Mouse (Mus musculus) layer of hippocampus, adult 9-10 months (tissue): Measurements from ENCODE around the gene Hoxa3.

ENCODE experiments used
- DNase-seq: peaks from one replicate; pipeline ENCODE4 v3.0.0; 2022; ENCODE audit warnings: low spot score

Hoxa3 gene

DNA sequence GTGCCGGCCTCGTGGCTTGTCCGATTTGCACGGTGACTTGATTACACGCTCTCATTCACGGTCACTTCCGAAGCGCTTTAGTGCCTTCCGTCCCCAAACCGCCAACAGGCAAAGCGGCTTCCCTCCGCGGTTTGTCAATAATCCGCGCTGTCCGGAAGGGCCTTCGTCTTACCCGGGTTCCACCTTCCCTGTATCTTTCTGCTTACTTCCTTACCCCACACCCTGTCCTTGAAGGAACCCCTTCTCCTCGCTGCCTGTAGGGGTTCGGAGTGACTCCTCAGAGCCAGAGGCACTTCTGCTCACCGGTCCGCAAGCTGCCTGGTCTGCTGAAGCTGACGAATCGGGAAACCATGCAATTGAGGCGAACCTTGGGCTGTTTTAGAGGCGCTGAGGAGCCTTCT lies 33.3 kb upstream of the Hoxa3 start:
- DNase-seq: no peak

DNA sequence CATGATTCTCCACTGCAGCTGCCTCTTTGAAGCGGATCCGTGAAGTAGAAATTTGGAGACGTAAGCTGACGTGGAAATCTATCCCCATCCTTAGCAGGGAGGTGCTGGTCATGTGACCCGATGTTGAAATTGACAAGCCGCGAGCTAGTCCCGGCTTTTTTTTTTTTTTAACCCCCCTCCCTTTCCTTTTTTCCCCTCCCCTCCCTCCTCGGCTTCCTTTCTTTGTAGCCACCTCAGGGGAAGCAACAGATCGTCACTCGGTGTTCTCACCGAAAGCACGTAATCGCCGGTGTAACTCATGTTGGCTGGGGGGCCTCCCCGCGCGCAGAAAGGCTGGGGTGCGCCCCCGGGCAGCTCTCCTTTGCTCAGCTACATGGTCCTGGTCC lies 32.6 kb upstream of the Hoxa3 start, which contains the start of gene Hoxa11:
Gene Hoxa11, minus strand, starts transcription at position 54 of the 386 bp plus-strand sequence.
- no peak for DNase-seq

DNA sequence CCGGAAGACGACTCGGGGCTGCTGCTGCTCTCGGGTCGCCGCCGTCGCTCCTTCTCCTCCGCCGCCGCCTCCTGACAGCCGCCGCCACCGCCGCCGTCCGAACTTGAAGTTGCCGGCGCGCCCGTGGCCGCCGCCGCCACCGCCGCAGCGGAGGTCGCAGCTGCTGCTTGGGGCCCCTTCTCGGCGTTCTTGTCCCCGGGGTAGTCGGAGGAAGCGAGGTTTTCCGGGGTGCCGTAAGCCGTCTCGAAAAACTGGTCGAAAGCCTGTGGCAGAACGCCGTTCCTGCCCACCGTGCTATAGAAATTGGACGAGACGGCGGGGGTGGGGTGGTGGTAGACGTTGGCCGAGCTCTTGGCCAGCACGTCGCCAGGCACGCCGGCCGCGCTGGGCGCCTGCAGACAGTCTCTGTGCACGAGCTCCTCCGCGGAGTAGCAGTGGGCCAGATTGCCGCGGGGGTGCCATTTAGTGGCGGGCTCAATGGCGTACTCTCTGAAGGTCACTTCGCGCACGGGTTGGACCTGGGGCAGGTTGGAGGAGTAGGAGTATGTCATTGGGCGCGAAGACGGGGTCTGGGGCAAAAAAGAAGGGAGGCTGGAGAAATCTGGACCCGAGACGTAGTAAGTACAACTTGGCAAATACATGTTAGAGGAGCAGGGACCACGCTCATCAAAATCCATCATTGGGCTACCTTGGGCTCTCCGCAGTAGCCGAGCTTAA lies 32.1 kb upstream of the Hoxa3 start:
- DNase-seq: no peak

DNA sequence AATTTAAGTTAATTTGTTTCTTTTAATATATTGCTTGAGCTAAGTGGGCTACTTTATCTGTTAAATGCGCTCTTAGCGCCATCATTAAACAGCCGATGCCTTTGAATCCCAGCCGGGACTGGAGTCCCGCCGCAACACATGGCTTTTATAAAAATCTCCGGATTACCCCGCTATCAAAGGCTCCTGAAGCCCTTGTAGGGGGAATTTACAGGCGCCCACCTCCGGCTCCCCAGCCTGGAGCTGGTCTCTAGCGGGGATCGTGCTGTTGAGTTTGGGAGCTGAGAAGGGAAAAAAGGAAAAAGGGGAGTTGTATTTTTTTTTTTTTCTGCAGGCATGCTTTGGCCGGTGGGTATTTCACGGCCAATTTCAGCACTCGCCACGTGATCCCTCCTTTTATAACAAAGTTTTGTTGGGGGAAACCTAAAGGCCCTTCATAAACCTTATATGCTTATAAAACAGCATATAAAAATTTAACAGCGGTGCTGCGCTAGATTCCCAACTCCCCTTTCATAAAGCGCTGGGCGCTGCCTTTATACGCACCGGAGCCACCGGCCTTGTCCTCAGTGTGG lies 31.4 kb upstream of the Hoxa3 start:
- DNase-seq: no peak

DNA sequence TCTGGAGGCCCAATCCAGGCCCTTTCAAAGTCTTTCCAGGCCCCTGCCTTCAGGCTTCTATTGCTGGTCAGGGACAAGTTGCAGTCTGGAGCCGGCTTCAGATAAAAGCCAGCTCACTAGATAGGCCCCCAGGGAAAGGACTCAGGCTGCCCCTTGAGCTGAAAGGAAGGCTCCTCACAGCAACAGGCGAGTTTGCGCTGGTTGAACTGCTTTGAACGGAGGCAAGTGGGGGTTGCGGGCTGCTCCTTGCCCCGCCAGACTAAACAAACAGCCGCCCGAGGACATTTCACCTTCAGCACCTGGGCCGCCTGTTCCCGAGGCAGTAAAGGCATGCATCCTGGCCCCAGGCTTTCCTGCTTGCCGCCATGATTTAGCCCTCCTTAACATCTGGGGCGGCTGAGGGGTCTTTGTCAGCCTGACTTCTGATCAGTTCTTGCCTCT lies 30.6 kb upstream of the Hoxa3 start:
- no peak for DNase-seq

DNA sequence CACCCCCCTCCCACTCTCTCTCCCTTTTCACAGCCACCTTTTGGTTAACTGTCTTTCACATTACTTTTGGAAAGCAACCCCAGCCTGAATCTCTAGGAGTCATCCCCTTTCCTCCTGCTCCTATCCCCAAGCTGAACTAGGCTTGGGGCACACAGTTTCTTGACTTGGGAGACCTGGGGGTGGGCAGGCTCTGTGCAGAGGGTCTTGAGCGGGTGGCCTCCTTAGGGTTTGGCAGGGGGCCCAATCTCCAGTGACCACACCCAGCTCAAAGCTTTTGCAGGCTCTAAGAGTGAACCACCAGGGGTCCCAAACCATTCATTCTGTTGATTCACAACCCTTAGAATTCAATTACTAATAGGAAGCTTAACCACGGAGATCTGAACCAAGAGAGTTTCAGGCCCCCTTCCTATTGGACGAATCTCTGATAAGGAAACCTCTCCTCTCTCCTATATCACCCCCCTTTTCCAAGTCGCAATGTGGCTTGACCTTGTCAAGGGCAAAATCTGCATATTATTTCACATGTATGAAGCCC lies 29.7 kb upstream of the Hoxa3 start:
- no peak for DNase-seq

DNA sequence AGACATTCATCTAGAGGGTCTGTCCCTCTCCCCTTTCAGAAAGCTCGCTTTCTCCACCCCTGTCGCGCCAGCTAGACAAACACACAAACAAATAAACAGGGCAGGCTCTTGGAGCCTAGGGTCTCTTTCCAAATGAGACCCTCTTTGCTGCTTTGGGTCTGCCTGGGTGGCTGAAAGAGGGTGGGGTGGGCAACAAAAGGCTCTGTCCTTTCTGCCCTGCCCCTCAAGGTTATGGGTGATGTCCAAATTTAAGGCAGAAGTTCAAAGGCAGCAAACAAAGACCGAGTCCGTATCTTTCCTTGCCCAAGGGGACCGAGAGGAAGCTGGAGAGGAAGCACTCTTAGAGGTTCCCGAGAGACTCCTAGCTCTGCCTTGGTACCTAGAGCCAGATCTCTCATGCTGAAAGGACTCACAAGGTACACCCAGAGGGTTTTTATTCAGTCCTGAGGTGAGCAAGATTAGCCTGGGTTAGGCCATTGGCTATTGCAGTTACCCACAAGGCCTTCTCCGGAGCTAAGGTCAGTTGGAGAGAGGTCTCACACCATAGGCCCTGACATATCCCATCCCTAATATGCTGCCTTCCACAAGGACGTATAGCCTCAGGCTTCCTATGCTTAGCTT lies 28.0 kb upstream of the Hoxa3 start:
- DNase-seq: no peak

DNA sequence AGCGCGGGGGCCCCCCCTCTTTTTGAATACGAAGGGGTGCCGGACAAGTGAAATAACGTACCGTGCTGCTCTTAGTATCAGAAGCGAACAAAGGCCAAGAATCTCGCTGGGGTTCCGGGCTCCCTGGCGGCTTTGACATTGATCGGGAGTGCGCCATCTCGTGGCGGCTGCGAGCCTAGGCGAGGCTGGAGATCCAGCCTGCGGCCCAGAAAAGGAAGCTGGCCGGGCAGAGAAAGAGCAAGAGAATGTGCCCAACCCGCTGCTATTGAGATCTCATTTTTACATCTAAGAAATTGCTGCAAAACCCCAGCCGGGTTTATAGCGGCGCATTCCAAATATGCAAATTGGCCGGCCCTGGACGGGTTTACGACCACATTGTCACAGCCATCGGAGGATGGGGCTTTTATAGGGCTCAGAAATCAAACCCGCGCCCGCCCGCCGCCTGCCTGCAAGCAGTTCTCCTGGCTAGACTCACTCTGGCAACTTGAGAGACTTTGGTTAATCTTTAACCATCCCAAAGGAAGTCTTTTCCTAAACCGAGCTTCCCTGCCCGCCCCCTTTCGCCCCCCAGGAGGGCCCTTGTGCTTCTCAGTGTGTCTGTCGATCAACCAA lies 27.4 kb upstream of the Hoxa3 start, which contains the start of gene Hoxa10:
Gene Hoxa10, minus strand, starts transcription at position 466 of the 612 bp plus-strand sequence.
- no peak for DNase-seq

DNA sequence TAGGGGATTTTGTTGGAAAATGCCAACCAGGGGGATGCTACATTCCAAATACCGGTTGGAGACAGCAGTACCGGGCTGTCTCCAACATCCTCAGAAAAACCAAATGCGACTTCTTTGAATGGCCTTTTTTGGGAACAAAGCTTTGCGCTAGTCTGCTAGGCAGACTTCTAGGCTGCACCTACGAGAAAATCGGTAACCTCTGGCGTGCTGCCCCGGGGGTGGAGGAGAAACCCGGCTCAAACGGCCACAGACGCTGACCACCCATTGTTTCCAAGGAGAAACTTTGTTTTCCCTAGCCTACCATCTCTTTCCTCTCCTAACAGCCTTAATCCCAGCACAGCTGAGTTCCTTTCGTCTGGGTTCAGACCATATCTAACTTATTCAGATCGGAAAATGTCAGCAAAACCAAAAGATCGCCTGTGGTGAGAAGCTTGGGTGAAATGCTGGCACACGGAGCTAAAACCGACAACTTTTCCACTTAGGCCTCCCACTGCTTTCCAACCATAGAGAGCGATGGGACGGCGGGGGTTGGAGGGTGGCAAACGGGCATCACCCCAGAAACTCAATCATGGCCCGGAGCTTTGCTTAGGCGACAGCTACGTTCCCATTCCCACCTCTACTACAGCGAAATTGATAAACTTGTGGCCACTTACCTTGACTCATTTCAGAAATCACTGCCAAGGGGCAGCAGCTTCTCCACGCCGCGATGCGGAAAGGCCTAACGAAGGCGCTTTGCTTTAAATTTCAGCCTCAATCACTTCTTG lies 26.7 kb upstream of the Hoxa3 start:
- no peak for DNase-seq

DNA sequence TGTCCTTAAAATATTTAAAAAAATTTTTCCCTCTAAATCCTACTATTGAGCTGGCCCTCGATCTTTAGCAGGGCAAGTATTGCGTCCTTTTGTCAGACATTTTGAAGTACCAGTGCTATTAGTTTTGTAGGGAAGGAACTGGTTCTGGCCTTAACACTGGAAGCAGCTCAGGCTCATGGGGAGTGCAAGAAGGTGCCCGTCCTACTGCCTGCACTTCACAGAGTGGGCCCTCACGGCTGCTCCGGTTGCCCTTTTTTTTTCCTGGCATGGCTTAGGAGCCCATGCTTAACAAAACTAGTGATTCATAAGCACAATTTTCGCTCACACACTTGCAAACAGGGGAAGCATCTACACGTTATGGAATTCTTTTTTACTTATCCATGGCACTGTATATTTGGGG lies 25.8 kb upstream of the Hoxa3 start:
- no peak for DNase-seq

DNA sequence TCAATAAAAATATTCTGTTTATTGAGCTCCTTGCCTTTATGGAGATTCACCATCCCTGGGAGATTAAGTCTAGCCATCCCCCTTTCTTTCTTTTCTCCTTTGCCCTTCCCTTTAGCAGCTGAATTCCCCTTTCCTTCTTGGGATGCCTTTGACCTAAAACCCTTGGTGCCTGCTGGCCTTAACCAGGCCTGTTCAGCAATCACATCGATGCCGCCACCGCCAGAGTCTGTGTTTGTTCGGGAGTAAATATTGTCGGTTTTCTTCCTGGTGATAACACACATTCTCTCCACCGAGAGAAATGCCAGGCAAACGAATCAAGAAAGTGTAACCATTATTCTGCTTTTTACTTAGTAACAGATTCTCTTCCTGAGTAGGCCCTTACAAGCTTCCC lies 25.0 kb upstream of the Hoxa3 start:
- no peak for DNase-seq

DNA sequence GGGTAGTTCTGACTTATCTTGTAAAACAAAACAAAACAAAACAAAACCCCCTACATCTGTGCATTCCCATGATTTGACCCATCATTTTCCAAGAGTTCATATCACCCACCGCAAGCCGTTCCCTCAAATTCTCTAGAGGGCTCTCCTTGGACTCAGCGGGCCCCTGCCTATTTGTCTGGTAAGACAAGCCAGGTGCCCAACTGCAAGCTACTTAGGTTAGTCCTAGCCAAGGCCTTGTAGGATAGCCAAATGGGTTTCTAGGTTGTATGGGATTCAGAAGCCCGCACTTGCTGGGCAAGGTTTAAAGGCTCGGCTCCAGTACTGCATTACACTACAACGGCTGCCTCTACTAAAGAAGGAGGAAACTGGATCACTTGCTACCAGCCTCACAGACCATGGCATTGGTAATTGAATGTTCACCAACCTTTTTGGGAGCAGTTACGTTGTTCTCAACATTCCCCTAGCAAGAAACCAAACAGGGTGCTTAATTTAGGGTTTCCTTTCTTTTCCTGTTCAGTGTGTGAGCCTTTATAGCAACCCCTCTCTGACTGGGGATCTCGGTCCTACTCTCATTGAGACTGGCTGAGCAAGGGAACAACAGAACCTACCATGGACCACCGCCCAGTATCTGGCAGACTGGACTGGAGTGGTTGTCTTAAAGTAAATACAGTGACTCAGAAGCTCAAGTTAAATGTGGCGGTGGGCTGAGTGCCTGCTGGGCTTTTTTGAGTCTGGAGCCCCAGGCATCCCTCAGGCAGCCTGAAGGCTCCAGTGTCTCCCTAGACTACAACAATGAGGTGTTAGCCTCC lies 24.4 kb upstream of the Hoxa3 start:
- DNase-seq: no peak

DNA sequence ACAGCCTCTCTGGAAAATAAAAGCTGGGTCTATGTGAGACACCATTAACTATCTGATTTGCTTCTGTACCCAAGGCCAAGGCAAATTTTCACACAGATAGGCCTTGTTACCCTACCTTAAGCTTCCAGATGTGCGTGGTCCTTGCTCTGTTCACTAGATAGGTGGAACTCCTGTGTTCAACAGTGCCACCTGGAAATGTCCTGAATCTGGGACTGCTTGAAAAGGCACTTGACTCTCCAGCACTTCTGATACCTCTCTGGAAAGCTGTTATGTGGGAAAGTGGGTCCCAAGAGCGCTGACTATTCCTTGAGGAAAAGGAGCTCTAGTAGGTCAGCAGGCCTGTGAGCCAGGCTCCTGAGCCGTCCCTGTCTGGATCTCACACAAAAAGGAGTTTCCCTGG lies 23.7 kb upstream of the Hoxa3 start:
- DNase-seq: no peak

DNA sequence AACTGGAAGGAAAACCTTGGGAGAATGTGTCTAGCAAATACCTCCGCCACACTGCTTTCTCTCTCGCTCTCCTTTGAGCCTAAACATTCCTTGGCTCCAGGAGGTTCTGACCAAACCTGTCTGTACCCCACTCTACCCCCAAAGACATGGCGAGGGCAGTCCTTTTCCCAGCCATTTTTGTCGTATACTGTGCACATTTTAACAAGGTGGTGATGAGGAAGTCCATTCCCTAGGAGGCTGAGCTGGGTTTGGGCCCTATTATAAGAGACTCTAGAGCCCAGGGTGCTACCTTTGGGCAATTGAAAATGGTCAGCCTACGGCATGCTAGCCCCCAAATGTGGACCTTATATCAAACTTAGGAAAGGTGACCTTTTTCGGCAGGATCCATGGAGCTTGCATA lies 22.7 kb upstream of the Hoxa3 start:
- no peak for DNase-seq

DNA sequence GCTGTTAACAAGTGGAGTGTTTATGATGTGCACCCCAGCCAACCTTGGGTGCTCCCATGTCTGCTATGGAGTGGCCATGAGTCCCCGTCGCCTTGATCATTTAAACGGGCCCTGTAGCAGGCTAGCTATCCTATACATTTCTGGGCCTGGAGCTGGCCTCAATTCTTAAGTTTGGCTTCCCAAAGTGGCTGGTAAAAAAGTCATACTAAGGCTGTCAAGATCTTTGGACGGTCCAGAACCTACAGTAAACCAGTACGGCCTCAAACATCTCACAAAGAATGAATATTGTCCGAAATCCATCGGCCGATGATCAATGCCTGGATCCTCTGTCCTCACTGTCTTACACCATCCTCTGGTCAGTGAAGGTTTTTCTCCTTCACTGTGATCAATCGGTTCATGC lies 22.1 kb upstream of the Hoxa3 start:
- DNase-seq: no peak

DNA sequence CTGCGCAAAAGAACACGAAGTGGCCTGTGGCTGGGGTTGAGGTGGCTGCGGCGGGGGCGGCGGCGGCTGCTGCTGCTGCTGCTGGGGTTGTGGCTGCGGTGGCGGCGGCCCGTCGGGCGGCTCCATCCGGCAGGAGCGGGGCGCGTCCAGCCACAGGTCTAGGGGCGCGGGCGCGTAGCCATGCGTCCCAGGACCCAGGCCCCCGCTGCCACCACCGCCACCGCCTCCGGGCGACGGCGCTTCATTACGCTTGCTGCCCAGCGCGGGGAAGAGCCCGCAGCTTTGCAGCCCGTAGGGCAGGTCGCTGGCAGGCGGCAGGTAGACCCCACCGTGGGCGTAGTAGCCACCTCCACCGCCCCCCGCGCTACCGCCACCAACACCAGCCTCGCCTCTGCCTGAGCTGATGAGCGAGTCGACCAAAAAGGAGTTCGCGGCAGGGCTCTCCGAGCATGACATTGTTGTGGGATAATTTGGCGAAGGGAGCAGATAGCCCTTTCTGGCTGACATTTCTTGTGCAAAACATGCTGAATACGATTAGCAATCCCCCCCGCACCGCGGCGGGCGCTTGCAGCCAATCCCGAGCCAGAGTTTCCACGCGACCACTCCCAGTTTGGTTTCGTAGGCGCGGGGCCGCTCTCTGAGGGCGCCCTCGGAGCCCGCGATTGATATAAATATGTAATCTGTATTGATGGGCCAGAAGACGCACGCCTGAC lies 21.4 kb upstream of the Hoxa3 start:
- no peak for DNase-seq

DNA sequence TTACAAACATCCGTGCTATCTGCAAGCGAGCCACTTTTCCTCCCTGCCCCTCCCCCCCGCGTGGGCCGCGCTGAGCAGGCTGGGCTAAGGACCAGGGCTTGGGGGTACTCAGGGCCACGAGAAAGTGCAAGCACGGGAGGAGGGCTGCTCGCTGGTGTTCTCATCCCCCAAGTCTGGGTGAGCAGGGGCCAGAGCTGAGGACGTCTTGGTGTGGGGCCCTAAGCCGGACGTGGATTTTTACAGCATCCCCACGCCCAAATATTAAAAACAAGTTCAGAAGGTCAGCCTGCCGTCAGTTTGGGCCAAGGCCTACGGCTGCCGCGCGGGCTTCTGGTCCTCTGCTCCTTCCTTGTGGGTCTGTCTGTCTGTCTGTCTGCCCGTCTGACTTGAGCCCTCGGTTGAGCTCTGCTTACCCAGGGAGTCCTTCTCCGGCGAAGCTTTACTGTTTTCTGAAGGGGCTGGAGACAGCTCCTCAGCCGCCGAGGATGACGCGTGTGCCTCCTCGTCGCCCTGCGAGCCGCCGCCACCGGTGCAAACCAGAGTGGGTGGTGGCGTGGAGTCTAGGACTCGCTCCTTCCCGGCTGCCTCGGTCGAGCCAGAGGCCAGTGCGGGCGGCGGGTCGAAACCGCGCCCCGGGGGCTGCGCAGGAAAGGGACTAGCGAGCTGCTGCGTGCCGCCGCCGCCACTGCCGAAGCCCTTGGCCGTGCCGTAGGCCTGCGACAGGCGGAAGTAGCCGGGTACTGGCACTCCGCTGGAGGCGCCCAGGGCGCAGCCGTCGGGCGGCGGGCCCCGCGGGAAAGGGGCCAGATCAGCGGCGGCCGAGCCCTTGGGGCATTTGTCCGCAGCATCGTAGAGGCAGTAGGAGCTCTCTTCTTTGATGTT lies 20.7 kb upstream of the Hoxa3 start:
- no peak for DNase-seq

DNA sequence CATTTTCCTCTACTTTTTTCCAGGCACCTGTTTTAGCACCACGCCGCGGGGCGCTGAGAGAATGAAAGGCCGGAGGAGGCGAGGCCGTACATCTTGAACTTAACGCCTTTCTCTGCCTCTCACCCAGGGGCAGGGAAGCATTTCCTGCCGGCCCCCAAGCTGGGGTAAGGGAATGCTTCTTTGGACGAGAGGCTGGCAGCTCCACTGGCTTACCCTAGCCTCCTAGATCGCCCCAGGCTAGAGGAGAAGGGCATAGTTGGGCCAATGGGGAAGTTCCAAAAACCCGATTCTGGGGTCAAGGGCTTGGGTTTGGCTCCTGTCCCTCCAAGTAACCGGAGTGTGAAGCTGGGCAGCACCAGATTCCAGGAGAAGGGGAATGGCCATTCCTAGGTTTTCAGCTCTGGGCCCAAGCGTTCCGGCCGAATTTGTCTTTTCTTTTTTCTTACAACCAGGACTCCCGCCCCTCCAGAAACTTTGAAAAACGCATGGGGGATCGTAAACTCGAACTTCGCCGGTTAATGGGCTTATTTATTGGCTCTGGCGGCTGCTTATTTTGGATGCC lies 19.9 kb upstream of the Hoxa3 start:
- no peak for DNase-seq

DNA sequence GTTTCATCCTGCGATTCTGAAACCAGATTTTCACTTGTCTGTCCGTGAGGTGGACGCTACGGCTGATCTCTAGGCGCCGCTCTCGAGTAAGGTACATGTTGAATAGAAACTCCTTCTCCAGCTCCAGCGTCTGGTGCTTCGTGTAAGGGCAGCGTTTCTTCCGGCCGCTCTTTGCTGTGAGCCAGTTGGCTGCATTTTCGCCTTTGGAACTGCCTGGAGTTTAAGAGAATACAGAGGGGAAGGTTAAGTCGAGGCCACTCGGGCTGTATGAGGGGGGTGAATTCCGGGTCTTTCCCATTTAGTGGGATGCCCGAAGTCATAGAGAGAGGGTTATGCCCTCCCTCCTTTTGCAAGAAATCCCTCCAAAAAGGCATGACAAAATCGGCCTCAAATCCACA lies 19.4 kb upstream of the Hoxa3 start:
- DNase-seq: no peak
